Mouse (Mus musculus) neural tube, embryonic 15.5 days (tissue): Measurements from ENCODE around the gene Fbrsl1. TPM values are rescaled to one million over a fixed set of nuclear protein-coding genes. Genes with fewer than 3 reads are reported as not detected.

Experiments
- ATAC-seq: fragments of 200-750 bp; cut with Nextera tagmentation; 2 replicates; pipeline ENCODE4 v1.8.0; 2017; ENCODE audit warnings: mild to moderate bottlenecking, moderate TSS enrichment, moderate library complexity; ENCODE audit not compliant: low FRiP score
- H3K27ac ChIP-seq: fragments of 300-500 bp; sonication (generic); replicated peaks from 2 replicates; pipeline ENCODE4 v1.5.1; 2015; ENCODE audit warnings: mild to moderate bottlenecking, inconsistent platforms
- H3K27me3 ChIP-seq: fragments of 300-500 bp; sonication (generic); replicated peaks from 2 replicates; pipeline ENCODE4 v1.6.1; 2015; ENCODE audit warnings: inconsistent platforms
- H3K36me3 ChIP-seq: fragments of 300-500 bp; sonication (generic); 2 replicates; pipeline ENCODE4 v1.6.1; 2015; ENCODE audit warnings: inconsistent platforms
- H3K4me1 ChIP-seq: fragments of 300-500 bp; sonication (generic); 2 replicates; pipeline ENCODE4 v1.6.1; 2015; ENCODE audit warnings: inconsistent platforms
- H3K4me2 ChIP-seq: fragments of 300-500 bp; sonication (generic); 2 replicates; pipeline ENCODE4 v1.6.1; 2015; ENCODE audit warnings: inconsistent platforms, mild to moderate bottlenecking, moderate library complexity
- H3K4me3 ChIP-seq: fragments of 300-500 bp; sonication (generic); replicated peaks from 2 replicates; pipeline ENCODE4 v1.5.1; 2015; ENCODE audit warnings: mild to moderate bottlenecking, inconsistent platforms
- H3K9ac ChIP-seq: fragments of 300-500 bp; sonication (generic); replicated peaks from 2 replicates; pipeline ENCODE4 v1.6.1; 2015; ENCODE audit warnings: mild to moderate bottlenecking, inconsistent platforms
- H3K9me3 ChIP-seq: fragments of 300-500 bp; sonication (generic); replicated peaks from 2 replicates; pipeline ENCODE4 v1.6.1; 2016; ENCODE audit warnings: inconsistent platforms
- WGBS: fragments of 180-500 bp; shearing (Covaris S2); methylation state at CpG from one replicate; pipeline ENCODE4 v1.1.7; 2015; ENCODE audit warnings: mixed read lengths; 5-methylcytosine and 5-hydroxymethylcytosine counted together
- polyA plus RNA-seq: library from polyadenylated mRNA; unstranded; fragments of >200 nt; fragmentation: Nextera tagmentation; extraction: Ambion mirVana; gene quantifications from 2 replicates; pipeline ENCODE4 v1.2.1, GENCODE M21; 2015

Fbrsl1 gene
- polyA plus RNA-seq, 1 experiment from 2014 or later = 19.7 TPM

GRCm38 (mm10) chr5:110472834-110473233, 24.5 kb upstream of the Fbrsl1 start:
- no peak overlapping the region for H3K27ac ChIP-seq
- peaks cover 17% of the 10 kb centered on the region for H3K4me1 ChIP-seq
- H3K9ac ChIP-seq = no peak overlapping the region
- no peaks in the 10 kb centered on the region for H3K9me3 ChIP-seq
- no peak overlapping the region for H3K4me3 ChIP-seq
- no peak overlapping the region for H3K4me2 ChIP-seq
- WGBS = 17% methylated on average over 1 of the region's 1 CpGs
- no peaks in the 10 kb centered on the region for H3K36me3 ChIP-seq
- no peak for ATAC-seq
- no peaks in the 10 kb centered on the region for H3K27me3 ChIP-seq

GRCm38 (mm10) chr5:110471981-110472476, 23.7 kb upstream of the Fbrsl1 start:
- no peak overlapping the region for H3K27ac ChIP-seq
- H3K4me2 ChIP-seq = no peak overlapping the region
- H3K4me1 ChIP-seq = peaks cover 19% of the 10 kb centered on the region
- H3K9ac ChIP-seq = no peak overlapping the region
- no peak for ATAC-seq
- no peaks in the 10 kb centered on the region for H3K27me3 ChIP-seq
- no peaks in the 10 kb centered on the region for H3K36me3 ChIP-seq
- WGBS = 23% methylated on average over 5 of the region's 5 CpGs
- no peaks in the 10 kb centered on the region for H3K9me3 ChIP-seq
- no peak overlapping the region for H3K4me3 ChIP-seq

- no peak overlapping the region for H3K9ac ChIP-seq
- WGBS = 33% methylated on average over 4 of the region's 4 CpGs
- H3K4me1 ChIP-seq = peaks cover 24% of the 10 kb centered on the region
- H3K27me3 ChIP-seq = no peaks in the 10 kb centered on the region
- no peak overlapping the region for H3K4me2 ChIP-seq
- H3K4me3 ChIP-seq = no peak overlapping the region
- H3K36me3 ChIP-seq = no peaks in the 10 kb centered on the region
- ATAC-seq = no peak
- H3K27ac ChIP-seq = no peak overlapping the region
- H3K9me3 ChIP-seq = no peaks in the 10 kb centered on the region
Measured at GRCm38 (mm10) chr5:110471285-110471684, 23.0 kb upstream of the Fbrsl1 start.

GRCm38 (mm10) chr5:110469227-110469925, 21.1 kb upstream of the Fbrsl1 start:
- Histone ChIP-seq H3K27ac (no peak overlapping the region), H3K4me2 (no peak overlapping the region), H3K4me1 (peaks cover 24% of the 10 kb centered on the region), H3K27me3 (no peaks in the 10 kb centered on the region), H3K9me3 (no peaks in the 10 kb centered on the region), H3K4me3 (no peak overlapping the region), H3K36me3 (no peaks in the 10 kb centered on the region), H3K9ac (no peak overlapping the region)
- 83% methylated on average over 8 of the region's 8 CpGs for WGBS
- no peak for ATAC-seq

- Histone ChIP-seq H3K27ac (no peak overlapping the region), H3K4me2 (no peak overlapping the region), H3K27me3 (no peaks in the 10 kb centered on the region), H3K4me1 (peaks cover 24% of the 10 kb centered on the region), H3K9ac (no peak overlapping the region), H3K9me3 (no peaks in the 10 kb centered on the region), H3K36me3 (no peaks in the 10 kb centered on the region), H3K4me3 (no peak overlapping the region)
- ATAC-seq = no peak
- 71% methylated on average over 4 of the region's 4 CpGs for WGBS
Measured at GRCm38 (mm10) chr5:110468296-110468695, 20.0 kb upstream of the Fbrsl1 start.

- H3K9me3 ChIP-seq = no peaks in the 10 kb centered on the region
- WGBS = 76% methylated on average over 6 of the region's 6 CpGs
- H3K9ac ChIP-seq = no peak overlapping the region
- H3K27ac ChIP-seq = no peak overlapping the region
- peaks cover 23% of the 10 kb centered on the region for H3K4me1 ChIP-seq
- H3K27me3 ChIP-seq = no peaks in the 10 kb centered on the region
- no peak overlapping the region for H3K4me2 ChIP-seq
- no peaks in the 10 kb centered on the region for H3K36me3 ChIP-seq
- no peak for ATAC-seq
- no peak overlapping the region for H3K4me3 ChIP-seq
Measured at GRCm38 (mm10) chr5:110467725-110468124, 19.4 kb upstream of the Fbrsl1 start.

- ATAC-seq = no peak
- WGBS = 42% methylated on average over 11 of the region's 11 CpGs
- H3K4me1 ChIP-seq = peaks cover 14% of the 10 kb centered on the region
- H3K27me3 ChIP-seq = no peaks in the 10 kb centered on the region
- no peak overlapping the region for H3K4me2 ChIP-seq
- H3K9ac ChIP-seq = no peak overlapping the region
- H3K4me3 ChIP-seq = no peak overlapping the region
- 0 out of 2 replicates have a peak overlapping the region, but pooled peaks have one; percentile 2 for H3K27ac ChIP-seq
- no peaks in the 10 kb centered on the region for H3K36me3 ChIP-seq
- no peaks in the 10 kb centered on the region for H3K9me3 ChIP-seq
Measured at GRCm38 (mm10) chr5:110466531-110467424, 18.5 kb upstream of the Fbrsl1 start.

- H3K9me3 ChIP-seq = no peaks in the 10 kb centered on the region
- H3K36me3 ChIP-seq = no peaks in the 10 kb centered on the region
- no peak overlapping the region for H3K4me3 ChIP-seq
- H3K9ac ChIP-seq = no peak overlapping the region
- WGBS = 82% methylated on average over 2 of the region's 2 CpGs
- no peak overlapping the region for H3K27ac ChIP-seq
- no peak overlapping the region for H3K4me2 ChIP-seq
- ATAC-seq = no peak
- peaks cover 6% of the 10 kb centered on the region; the same call in 1 of the 2 replicates for H3K4me1 ChIP-seq
- no peaks in the 10 kb centered on the region for H3K27me3 ChIP-seq
Measured at GRCm38 (mm10) chr5:110462646-110463045, 14.3 kb upstream of the Fbrsl1 start.

GRCm38 (mm10) chr5:110458936-110459335, 10.6 kb upstream of the Fbrsl1 start:
- Histone ChIP-seq H3K4me1 (no peaks in the 10 kb centered on the region), H3K9me3 (no peaks in the 10 kb centered on the region), H3K4me2 (no peak overlapping the region), H3K9ac (no peak overlapping the region), H3K27ac (no peak overlapping the region), H3K36me3 (no peaks in the 10 kb centered on the region), H3K4me3 (no peak overlapping the region), H3K27me3 (no peaks in the 10 kb centered on the region)
- WGBS = 70% methylated on average over 3 of the region's 3 CpGs
- no peak for ATAC-seq

- Histone ChIP-seq H3K36me3 (no peaks in the 10 kb centered on the region), H3K27me3 (no peaks in the 10 kb centered on the region), H3K4me1 (no peaks in the 10 kb centered on the region), H3K4me3 (no peak overlapping the region), H3K27ac (no peak overlapping the region), H3K9ac (no peak overlapping the region), H3K9me3 (no peaks in the 10 kb centered on the region), H3K4me2 (no peak overlapping the region)
- no peak for ATAC-seq
Measured at GRCm38 (mm10) chr5:110455272-110455671, 7.0 kb upstream of the Fbrsl1 start.

GRCm38 (mm10) chr5:110449294-110449693, 991 bp upstream of the Fbrsl1 start:
- peaks cover 31% of the 10 kb centered on the region for H3K4me1 ChIP-seq
- 43% methylated on average over 6 of the region's 6 CpGs for WGBS
- no peaks in the 10 kb centered on the region for H3K36me3 ChIP-seq
- H3K27me3 ChIP-seq = no peaks in the 10 kb centered on the region
- H3K4me3 ChIP-seq = peak overlapping the region; percentile 68
- H3K4me2 ChIP-seq = peak overlapping the region; percentile 83
- no peaks in the 10 kb centered on the region for H3K9me3 ChIP-seq
- H3K27ac ChIP-seq = no peak overlapping the region; the same call in 1 of the 2 replicates
- no peak overlapping the region for H3K9ac ChIP-seq
- peak; percentile 2 for ATAC-seq
